Mouse (Mus musculus): ENCODE measurements around the gene Tvp23b. TPM values are rescaled to one million over a fixed set of nuclear protein-coding genes. Genes with fewer than 3 reads are reported as not detected.
A peak's percentile ranks its signal among the peaks of the same experiment; 100 is the strongest.

Gene Tvp23b
- total RNA-seq, 2 experiments from 2014 or later: 34.8 to 36.7 TPM

- DNase-seq (ENCODE audit: low spot score in 2 of 2): no peak
Measured at GRCm38 (mm10) chr11:62890796-62891195, 11.5 kb downstream of the Tvp23b start.

GRCm38 (mm10) chr11:62891763-62892162 lies 12.5 kb downstream of the Tvp23b start:
- no peak for DNase-seq (ENCODE audit: low spot score in 2 of 2)

- peak; percentile 66 to 81 for DNase-seq (ENCODE audit: low spot score in 2 of 2)
Measured at GRCm38 (mm10) chr11:62901699-62902323, 22.6 kb downstream of the Tvp23b start.

GRCm38 (mm10) chr11:62903871-62904495 lies 24.7 kb downstream of the Tvp23b start:
- DNase-seq (ENCODE audit: low spot score in 2 of 2): no peak

GRCm38 (mm10) chr11:62909720-62910306 lies 30.6 kb downstream of the Tvp23b start:
- no peak for DNase-seq (ENCODE audit: low spot score in 2 of 2)

- no peak for DNase-seq (ENCODE audit: low spot score in 2 of 2)
Measured at GRCm38 (mm10) chr11:62911362-62911761, 32.1 kb downstream of the Tvp23b start.

GRCm38 (mm10) chr11:62913141-62913540 lies 33.9 kb downstream of the Tvp23b start:
- DNase-seq (ENCODE audit: low spot score in 2 of 2): no peak

GRCm38 (mm10) chr11:62914532-62914931 lies 35.3 kb downstream of the Tvp23b start:
- DNase-seq (ENCODE audit: low spot score in 2 of 2): peak; percentile 25 to 41

GRCm38 (mm10) chr11:62915486-62915885 lies 36.2 kb downstream of the Tvp23b start:
- no peak for DNase-seq (ENCODE audit: low spot score in 2 of 2)

GRCm38 (mm10) chr11:62916765-62917164 lies 37.5 kb downstream of the Tvp23b start:
- DNase-seq (ENCODE audit: low spot score in 2 of 2): no peak

- DNase-seq (ENCODE audit: low spot score in 2 of 2): no peak
Measured at GRCm38 (mm10) chr11:62919946-62920742, 40.9 kb downstream of the Tvp23b start.

- DNase-seq (ENCODE audit: low spot score in 2 of 2): no peak
Measured at GRCm38 (mm10) chr11:62920743-62921050, 41.4 kb downstream of the Tvp23b start.

- peak; percentile 94 to 96 for DNase-seq (ENCODE audit: low spot score in 2 of 2)
Measured at GRCm38 (mm10) chr11:62921052-62921977, 42.1 kb downstream of the Tvp23b start.

GRCm38 (mm10) chr11:62924091-62924761 lies 45.0 kb downstream of the Tvp23b start:
- DNase-seq (ENCODE audit: low spot score in 2 of 2): no peak

GRCm38 (mm10) chr11:62929799-62930198 lies 50.5 kb downstream of the Tvp23b start:
- no peak for DNase-seq (ENCODE audit: low spot score in 2 of 2)

- no peak for DNase-seq (ENCODE audit: low spot score in 2 of 2)
Measured at GRCm38 (mm10) chr11:62930574-62930973, 51.3 kb downstream of the Tvp23b start.

GRCm38 (mm10) chr11:62931141-62931540 lies 51.9 kb downstream of the Tvp23b start:
- DNase-seq (ENCODE audit: low spot score in 2 of 2): no peak

GRCm38 (mm10) chr11:62933099-62933498 lies 53.8 kb downstream of the Tvp23b start:
- DNase-seq (ENCODE audit: low spot score in 2 of 2): no peak

- no peak for DNase-seq (ENCODE audit: low spot score in 2 of 2)
Measured at GRCm38 (mm10) chr11:62934795-62935514, 55.7 kb downstream of the Tvp23b start.

GRCm38 (mm10) chr11:62937986-62938385 lies 58.7 kb downstream of the Tvp23b start:
- no peak for DNase-seq (ENCODE audit: low spot score in 2 of 2)
